Mouse (Mus musculus) heart, adult 2 months (tissue): ENCODE measurements around the gene Pi4kb.

ENCODE experiments used
- CTCF ChIP-seq: fragments of 200-600 bp; IDR thresholded peaks from 2 replicates; pipeline ENCODE4 v1.8.1; 2022; ENCODE audit warnings: antibody characterized with exemption, mild to moderate bottlenecking, moderate library complexity
- EP300 ChIP-seq: fragments of 200-500 bp; IDR thresholded peaks from 2 replicates; pipeline ENCODE4 v1.6.1; 2011; ENCODE audit warnings: low read depth, low read length, control low read depth; ENCODE audit not compliant: insufficient read depth
- POLR2A ChIP-seq: fragments of 200-500 bp; IDR thresholded peaks from 2 replicates; pipeline ENCODE4 v1.6.1; 2011; ENCODE audit warnings: mild to moderate bottlenecking, low read depth, low read length, control low read depth; ENCODE audit not compliant: insufficient read depth

- TF ChIP-seq CTCF (no peak), POLR2A (no peak), EP300 (no peak)
Measured at GRCm38 (mm10) chr3:95012982-95013381, 38.5 kb downstream of the Pi4kb start.
